Mouse (Mus musculus): ENCODE measurements around the gene Rpl23a.

GRCm38 (mm10) chr11:78161968-78162367 is 21.4 kb downstream of the Rpl23a start:
- TF ChIP-seq CTCF (IDR thresholded peaks at IDR 0.05): no peak
- TF ChIP-seq EP300 (IDR thresholded peaks at IDR 0.05): no peak
